Mouse (Mus musculus): ENCODE measurements around the gene Ism2.

Ism2 gene

DNA sequence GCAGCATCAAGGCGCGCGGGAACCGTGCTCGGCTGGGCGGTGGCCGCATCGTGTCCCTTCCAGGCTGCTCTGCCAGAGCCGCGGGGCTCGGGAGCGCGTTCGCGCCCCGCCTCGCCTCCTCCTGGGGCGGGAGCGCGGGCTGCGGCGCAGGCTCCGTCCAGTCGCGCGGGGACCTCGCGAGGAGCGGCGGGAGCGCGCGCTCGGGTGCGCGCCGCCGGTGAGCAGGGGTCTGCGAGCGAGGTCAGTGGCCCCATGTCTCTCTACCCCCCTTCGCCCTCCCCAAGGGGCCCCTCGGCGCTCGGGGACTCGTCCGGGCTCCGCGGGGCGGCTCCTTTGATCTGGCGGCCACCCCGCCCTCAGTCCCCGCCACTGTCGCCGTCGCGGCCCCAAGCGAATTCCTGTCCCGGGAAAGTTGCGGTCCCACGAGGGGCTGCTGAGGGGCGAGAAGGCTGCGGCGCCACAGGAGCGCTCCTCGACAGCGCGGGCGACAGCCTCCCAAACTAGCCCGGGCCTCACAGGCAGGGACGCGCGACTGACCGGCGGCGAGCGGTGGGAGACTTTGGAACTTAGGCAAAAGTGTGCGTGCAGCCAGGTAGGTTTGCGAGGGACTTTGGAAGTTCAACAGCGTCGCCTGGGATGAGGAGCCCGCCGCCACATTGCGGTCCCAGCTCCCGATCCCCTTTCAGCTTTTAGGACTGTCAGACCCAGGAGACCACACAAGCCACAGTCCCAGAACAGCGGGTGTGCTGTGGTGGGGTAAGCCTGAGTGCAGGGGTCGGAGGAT, at the start of gene Ism2:
Gene Ism2, minus strand, starts transcription at position 49 of the 784 bp plus-strand sequence.
- in situ Hi-C loops (cut with MboI; ENCODE audit: unreplicated experiment in 2 of 2), result loop anchor here in 1 of 2 experiments (25.0 kb wide), 1 partner anchor 538 kb away; no protein-coding TSS in a partner anchor

- in situ Hi-C loops (cut with MboI; ENCODE audit: unreplicated experiment in 2 of 2), result no loop called here
Measured at GRCm38 (mm10) chr12:87348029-87348428, 48.5 kb upstream of the Ism2 start.

DNA sequence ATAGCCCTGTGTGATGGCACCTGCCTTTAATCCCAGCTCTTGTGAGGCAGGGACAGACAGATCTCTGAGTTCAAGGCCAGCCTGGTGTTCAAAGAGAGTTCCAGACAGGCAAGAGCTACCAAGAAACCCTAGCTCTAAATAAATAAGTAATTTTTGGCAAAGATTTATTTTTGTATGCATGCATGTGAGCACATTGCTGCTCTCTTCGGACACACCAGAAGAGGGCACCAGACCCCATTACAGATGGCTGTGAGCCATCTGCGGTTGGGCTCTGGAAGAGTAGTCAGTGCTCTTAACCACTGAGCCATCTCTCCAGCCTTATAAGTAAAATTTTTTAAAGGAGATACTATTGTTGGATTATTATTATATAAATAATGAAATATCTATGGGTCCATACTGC, 48.0 kb upstream of the Ism2 start:
- in situ Hi-C loops (cut with MboI; ENCODE audit: unreplicated experiment in 2 of 2), result no loop called here

- in situ Hi-C loops (cut with MboI; ENCODE audit: unreplicated experiment in 2 of 2), result no loop called here
Measured at GRCm38 (mm10) chr12:87343084-87343605, 43.6 kb upstream of the Ism2 start.

GRCm38 (mm10) chr12:87338082-87338481, 38.6 kb upstream of the Ism2 start:
- in situ Hi-C loops (cut with MboI; ENCODE audit: unreplicated experiment in 2 of 2), result loop anchor here in 1 of 2 experiments (5.0 kb wide), 1 partner anchor 206 kb away; no protein-coding TSS in a partner anchor

GRCm38 (mm10) chr12:87334886-87335285, 35.4 kb upstream of the Ism2 start:
- in situ Hi-C loops (cut with MboI; ENCODE audit: unreplicated experiment in 2 of 2), result loop anchor here (5.0 kb wide), 2 partner anchors 203 to 208 kb away; no protein-coding TSS in a partner anchor

- in situ Hi-C loops (cut with MboI; ENCODE audit: unreplicated experiment in 2 of 2), result loop anchor here in 1 of 2 experiments (5.0 kb wide), 1 partner anchor 206 kb away; no protein-coding TSS in a partner anchor
Measured at GRCm38 (mm10) chr12:87333794-87334193, 34.3 kb upstream of the Ism2 start.

DNA sequence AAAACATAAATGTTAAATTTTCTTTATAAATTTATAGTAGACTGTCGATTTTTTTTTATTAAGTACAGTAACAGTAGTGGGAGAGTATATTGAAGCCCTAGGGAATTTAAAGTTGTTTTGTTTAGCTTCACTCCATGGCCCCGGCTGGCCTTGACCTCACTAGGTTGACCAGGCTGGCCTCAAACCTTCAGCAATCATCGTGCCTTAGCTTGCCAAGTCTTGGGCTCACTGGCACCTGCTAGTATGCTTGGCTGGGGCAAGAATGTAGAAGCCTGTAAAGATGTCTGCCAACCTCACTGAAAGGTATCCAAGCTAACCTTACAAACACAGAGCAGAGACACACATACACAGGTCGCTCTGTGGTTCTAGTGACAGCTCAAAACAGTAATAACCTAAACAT, 33.0 kb upstream of the Ism2 start:
- in situ Hi-C loops (cut with MboI; ENCODE audit: unreplicated experiment in 2 of 2), result loop anchor here in 1 of 2 experiments (5.0 kb wide), 1 partner anchor 205 kb away; no protein-coding TSS in a partner anchor

- in situ Hi-C loops (cut with MboI; ENCODE audit: unreplicated experiment in 2 of 2), result loop anchor here in 1 of 2 experiments (5.0 kb wide), 1 partner anchor 205 kb away; no protein-coding TSS in a partner anchor
Measured at GRCm38 (mm10) chr12:87331908-87332307, 32.4 kb upstream of the Ism2 start.

- in situ Hi-C loops (cut with MboI; ENCODE audit: unreplicated experiment in 2 of 2), result loop anchor here in 1 of 2 experiments (5.0 kb wide), 1 partner anchor 204 kb away; no protein-coding TSS in a partner anchor
Measured at GRCm38 (mm10) chr12:87331053-87331456, 31.6 kb upstream of the Ism2 start.

- in situ Hi-C loops (cut with MboI; ENCODE audit: unreplicated experiment in 2 of 2), result loop anchor here in 1 of 2 experiments (5.0 kb wide), 1 partner anchor 203 kb away; no protein-coding TSS in a partner anchor
Measured at GRCm38 (mm10) chr12:87330213-87330612, 30.7 kb upstream of the Ism2 start.

DNA sequence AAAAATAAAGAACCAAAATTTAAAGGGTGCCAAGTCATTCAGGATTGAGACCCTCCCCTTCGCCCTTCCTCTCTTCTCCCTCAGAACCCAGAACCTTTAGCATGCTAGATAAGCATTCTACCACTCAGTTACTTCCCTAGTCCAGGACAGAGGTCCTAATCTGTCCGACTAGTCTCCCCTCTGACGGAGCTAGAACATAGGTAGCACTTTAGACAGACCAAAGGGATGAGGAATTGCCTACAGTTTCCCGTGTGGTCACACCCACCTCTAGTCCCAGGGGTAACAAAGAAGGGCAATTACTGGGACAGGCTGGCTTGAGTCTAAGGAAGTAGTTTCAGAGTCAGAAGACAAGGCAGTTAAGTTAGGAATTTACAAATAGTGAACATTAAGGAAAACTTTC, 28.5 kb upstream of the Ism2 start:
- in situ Hi-C loops (cut with MboI; ENCODE audit: unreplicated experiment in 2 of 2), result no loop called here

- in situ Hi-C loops (cut with MboI; ENCODE audit: unreplicated experiment in 2 of 2), result no loop called here
Measured at GRCm38 (mm10) chr12:87327610-87328009, 28.1 kb upstream of the Ism2 start.

- in situ Hi-C loops (cut with MboI; ENCODE audit: unreplicated experiment in 2 of 2), result no loop called here
Measured at GRCm38 (mm10) chr12:87325452-87325851, 25.9 kb upstream of the Ism2 start.

GRCm38 (mm10) chr12:87319229-87319628, 19.7 kb upstream of the Ism2 start:
- in situ Hi-C loops (cut with MboI; ENCODE audit: unreplicated experiment in 2 of 2), result loop anchor here in 1 of 2 experiments (25.0 kb wide), 1 partner anchor 557 kb away; no protein-coding TSS in a partner anchor

GRCm38 (mm10) chr12:87317951-87318350, 18.4 kb upstream of the Ism2 start:
- in situ Hi-C loops (cut with MboI; ENCODE audit: unreplicated experiment in 2 of 2), result loop anchor here in 1 of 2 experiments (25.0 kb wide), 1 partner anchor 556 kb away; no protein-coding TSS in a partner anchor

DNA sequence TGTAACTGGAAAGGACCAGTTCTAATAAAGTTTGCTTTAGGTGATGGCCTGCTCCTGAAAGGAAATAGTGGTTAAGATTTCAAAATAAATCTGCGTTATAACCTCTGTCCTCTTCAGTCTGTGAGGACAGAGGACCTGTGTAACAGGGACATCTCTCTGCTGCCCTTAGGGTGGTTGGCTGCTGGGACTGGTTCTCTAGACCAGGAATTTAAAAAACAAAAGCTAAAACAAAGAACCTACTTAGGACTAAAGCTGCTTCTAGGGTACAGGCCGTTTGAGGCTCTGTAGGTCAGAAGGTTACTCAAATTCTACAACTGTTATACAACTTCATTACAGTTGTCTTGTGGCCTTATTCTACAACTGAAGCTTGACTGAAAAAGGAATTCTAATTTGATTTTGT, 13.6 kb upstream of the Ism2 start:
- in situ Hi-C loops (cut with MboI; ENCODE audit: unreplicated experiment in 2 of 2), result loop anchor here in 1 of 2 experiments (25.0 kb wide), 1 partner anchor 551 kb away; no protein-coding TSS in a partner anchor

GRCm38 (mm10) chr12:87306584-87306844, 7.0 kb upstream of the Ism2 start:
- in situ Hi-C loops (cut with MboI; ENCODE audit: unreplicated experiment in 2 of 2), result loop anchor here in 1 of 2 experiments (25.0 kb wide), 1 partner anchor 544 kb away; no protein-coding TSS in a partner anchor

DNA sequence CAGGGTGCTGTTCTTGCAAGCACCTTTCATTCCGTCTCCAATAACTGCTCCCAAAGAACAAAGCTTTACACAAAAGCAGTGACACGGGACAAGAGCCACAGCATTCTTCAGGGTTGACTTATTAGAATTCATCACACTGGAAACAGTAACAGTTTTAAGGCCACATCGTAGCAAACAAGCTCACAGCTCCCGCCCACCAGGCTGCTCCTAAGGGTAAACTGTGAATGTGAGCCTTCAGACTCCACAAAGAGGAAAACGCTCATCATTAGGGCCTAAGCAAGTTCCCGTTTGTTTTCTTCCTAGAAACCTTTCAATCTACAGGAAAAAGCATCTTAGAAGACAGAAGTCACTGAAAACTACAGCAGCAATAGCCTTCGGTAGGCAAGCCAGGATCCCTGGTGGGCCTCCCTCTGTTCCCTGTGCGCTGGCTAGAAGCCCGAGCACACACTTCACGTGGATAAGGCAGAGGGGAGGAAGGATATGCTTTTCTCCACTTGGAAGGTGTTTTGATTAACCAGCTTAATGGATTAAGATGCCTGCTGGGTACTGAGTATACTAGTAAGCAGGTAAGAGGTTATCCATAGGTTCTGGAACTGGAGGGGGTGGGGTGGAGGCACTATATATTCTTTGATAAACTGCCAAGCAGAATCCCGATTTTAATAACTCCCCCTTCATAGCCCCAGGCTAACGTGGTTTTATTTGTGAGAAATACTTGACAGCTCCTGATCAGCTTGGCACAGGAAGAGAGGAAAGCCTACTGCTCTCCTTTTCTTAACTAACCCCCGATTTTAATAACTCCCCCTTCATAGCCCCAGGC, 6.5 kb upstream of the Ism2 start:
- in situ Hi-C loops (cut with MboI; ENCODE audit: unreplicated experiment in 2 of 2), result loop anchor here in 1 of 2 experiments (25.0 kb wide), 1 partner anchor 544 kb away; no protein-coding TSS in a partner anchor

DNA sequence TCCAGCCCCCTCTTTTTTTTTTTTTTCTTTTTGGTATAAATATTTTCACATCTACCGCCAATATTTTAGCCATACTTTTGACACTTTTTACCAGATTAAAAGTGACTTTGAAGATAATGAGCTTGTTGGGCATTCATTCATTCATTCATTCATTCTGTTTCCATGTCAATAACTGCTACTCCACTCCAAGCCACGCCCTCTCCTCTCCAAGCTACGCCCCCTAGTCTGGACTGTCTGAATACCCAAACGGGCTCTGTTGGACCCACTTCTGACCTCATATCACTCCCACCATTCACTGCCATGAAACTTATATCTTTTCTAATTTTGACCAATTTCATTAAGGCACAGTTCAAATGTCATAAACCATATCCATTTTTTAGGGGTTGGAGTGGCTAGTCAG, 1.7 kb upstream of the Ism2 start:
- in situ Hi-C loops (cut with MboI; ENCODE audit: unreplicated experiment in 2 of 2), result loop anchor here in 1 of 2 experiments (25.0 kb wide), 1 partner anchor 539 kb away; no protein-coding TSS in a partner anchor

DNA sequence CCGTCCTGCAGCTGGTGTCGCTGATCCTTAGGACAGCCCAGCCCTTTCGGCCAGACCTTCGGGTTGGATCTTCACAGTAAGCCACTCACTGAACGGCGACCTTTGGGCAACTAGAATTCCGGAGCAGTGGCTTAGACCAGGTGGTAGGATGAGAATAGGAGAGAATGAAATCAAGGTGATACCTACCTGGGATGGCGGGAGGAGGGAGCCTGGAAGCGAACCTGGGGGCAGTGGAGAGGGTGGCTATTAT, 861 bp upstream of the Ism2 start:
- in situ Hi-C loops (cut with MboI; ENCODE audit: unreplicated experiment in 2 of 2), result loop anchor here in 1 of 2 experiments (25.0 kb wide), 1 partner anchor 538 kb away; no protein-coding TSS in a partner anchor
